Comparison of ENCODE assay signal across 17 mouse cellular contexts in the genomic region with DNA sequence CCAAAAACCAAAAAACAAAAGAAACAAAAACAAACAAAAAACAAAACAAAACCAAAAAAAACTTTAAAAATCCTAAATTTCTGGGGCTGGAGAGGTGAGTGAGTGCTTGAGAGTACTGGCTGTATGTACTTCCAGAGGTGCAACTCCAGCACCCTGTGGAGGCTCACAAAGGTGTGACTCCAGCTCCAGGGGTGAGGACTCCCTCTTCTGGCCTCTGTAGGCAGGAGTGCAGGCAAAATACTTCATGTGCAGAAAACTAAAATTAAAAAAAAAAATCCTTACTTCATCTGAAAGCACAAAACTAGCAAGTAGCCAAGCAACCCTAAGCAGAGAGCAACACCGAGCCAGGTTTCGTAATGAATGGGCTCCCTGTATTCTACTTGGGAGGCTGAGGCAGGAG. TPM values are rescaled to one million over a fixed set of nuclear protein-coding genes. Genes with fewer than 3 reads are reported as not detected.
DNase-seq lines count a peak whose midpoint lies in the region; ATAC-seq and TF ChIP-seq lines count a peak whose summit lies in the region.
"Had no signal": no experiment of that assay in that cellular context is flagged by ENCODE, and none has a peak within 500 bp of the region (broad histone marks: within the 10 kb centered on the region; RNA-seq: fewer than 3 reads in every experiment).

No protein-coding gene starts in this region.

- no peak for TF ChIP-seq EP300 in liver, embryonic 14.5 days (IDR thresholded peaks at IDR 0.05; ENCODE audit: low read depth)

- no peak for DNase-seq in liver, embryonic 14.5 days (ENCODE audit: low read depth in 3 of 3, low spot score in 3 of 3)
- DNase-seq in liver, result no peak
- DNase-seq in thymus, postnatal 14 days, result peak; percentile 19
- no peak for DNase-seq in thymus, postnatal 36 days
- DNase-seq in left cerebral cortex, postnatal 4 days, result no peak
- DNase-seq: adrenal gland, postnatal 10 days; B cell, adult 2 months; cerebellum, adult 18-20 months; cerebellum, postnatal 14 days; lung, postnatal 4 days had no signal

- no peak overlapping the region for H3K4me2 ChIP-seq in intestine, postnatal 0 days (replicated peaks; ENCODE audit: low read depth)
- no peak overlapping the region for H3K4me2 ChIP-seq in intestine, embryonic 16.5 days (ENCODE audit: low read depth, low read length)
- no peak overlapping the region for H3K4me2 ChIP-seq in liver, embryonic 14.5 days (ENCODE audit: low read depth)
- H3K4me2 ChIP-seq: embryonic facial prominence, embryonic 12.5 days; forebrain, embryonic 12.5 days; heart, embryonic 11.5 days; hindbrain, embryonic 15.5 days; limb, embryonic 13.5 days had no signal

- intact Hi-C loops in left cerebral cortex, postnatal 4 days (cut with DNase I), result no loop called here

- 96% methylated on average over 2 of the region's 2 CpGs for WGBS in intestine, postnatal 0 days
- 90% methylated on average over 2 of the region's 2 CpGs for WGBS in intestine, embryonic 16.5 days
- 79% methylated on average over 2 of the region's 2 CpGs for whole genome bisulfite sequencing in liver, embryonic 14.5 days (ENCODE audit: insufficient replicate concordance)

- H3K9ac ChIP-seq in intestine, postnatal 0 days (ENCODE audit: low read depth, low read length), result no peak overlapping the region
- no peak overlapping the region for H3K9ac ChIP-seq in intestine, embryonic 16.5 days (ENCODE audit: low read depth, low read length)
- H3K9ac ChIP-seq in liver, embryonic 14.5 days (replicated peaks), result no peak overlapping the region
- H3K9ac ChIP-seq: embryonic facial prominence, embryonic 12.5 days; forebrain, embryonic 12.5 days; hindbrain, embryonic 15.5 days; limb, embryonic 13.5 days had no signal

- no peak for ATAC-seq in intestine, postnatal 0 days
- no peak for ATAC-seq in intestine, embryonic 16.5 days
- ATAC-seq in liver, embryonic 14.5 days (ENCODE audit: insufficient read depth), result no peak

- H3K9me3 ChIP-seq in intestine, postnatal 0 days (ENCODE audit: control insufficient read depth), result no peaks in the 10 kb centered on the region
- no peaks in the 10 kb centered on the region for H3K9me3 ChIP-seq in intestine, embryonic 16.5 days (ENCODE audit: control insufficient read depth, low read length)
- no peaks in the 10 kb centered on the region for H3K9me3 ChIP-seq in liver, embryonic 14.5 days (ENCODE audit: control insufficient read depth, low read length)
- H3K9me3 ChIP-seq: embryonic facial prominence, embryonic 12.5 days; forebrain, embryonic 12.5 days; hindbrain, embryonic 15.5 days; limb, embryonic 13.5 days had no signal

- H3K27ac ChIP-seq in intestine, postnatal 0 days (ENCODE audit: low read depth, low read length), result no peak overlapping the region
- H3K27ac ChIP-seq in intestine, embryonic 16.5 days (ENCODE audit: low read length), result no peak overlapping the region
- no peak overlapping the region for H3K27ac ChIP-seq in liver, embryonic 14.5 days
- H3K27ac ChIP-seq: embryonic facial prominence, embryonic 12.5 days; forebrain, embryonic 12.5 days; hindbrain, embryonic 15.5 days; limb, embryonic 13.5 days had no signal

- no peaks in the 10 kb centered on the region for H3K27me3 ChIP-seq in intestine, postnatal 0 days (replicated peaks; ENCODE audit: control insufficient read depth, insufficient read depth, low read length)
- no peaks in the 10 kb centered on the region for H3K27me3 ChIP-seq in intestine, embryonic 16.5 days (replicated peaks; ENCODE audit: control insufficient read depth, insufficient read depth, low read length)
- H3K27me3 ChIP-seq in liver, embryonic 14.5 days (ENCODE audit: control insufficient read depth, insufficient read depth, low read length), result no peaks in the 10 kb centered on the region
- H3K27me3 ChIP-seq: embryonic facial prominence, embryonic 12.5 days; forebrain, embryonic 12.5 days; hindbrain, embryonic 15.5 days; limb, embryonic 13.5 days had no signal

- H3K4me1 ChIP-seq in intestine, postnatal 0 days (replicated peaks; ENCODE audit: control insufficient read depth, insufficient read depth, low read length), result no peaks in the 10 kb centered on the region
- H3K4me1 ChIP-seq in intestine, embryonic 16.5 days (ENCODE audit: control insufficient read depth, insufficient read depth, low read length), result no peaks in the 10 kb centered on the region
- peaks cover 8 to 12% of the 10 kb centered on the region in 2 experiments; a peak in 3 of 4 replicates for H3K4me1 ChIP-seq in liver, embryonic 14.5 days (replicated peaks; ENCODE audit: control insufficient read depth in 2 of 2, insufficient read depth in 2 of 2, low read length in 1 of 2)
- H3K4me1 ChIP-seq: embryonic facial prominence, embryonic 12.5 days; hindbrain, embryonic 15.5 days had no signal

- no peak overlapping the region for H3K4me3 ChIP-seq in intestine, postnatal 0 days (ENCODE audit: low read depth, low read length)
- no peak overlapping the region for H3K4me3 ChIP-seq in intestine, embryonic 16.5 days (ENCODE audit: low read length)
- no peak overlapping the region for H3K4me3 ChIP-seq in liver, embryonic 14.5 days (ENCODE audit: insufficient read depth in 1 of 2, low read depth in 2 of 2, low read length in 2 of 2)
- H3K4me3 ChIP-seq: embryonic facial prominence, embryonic 12.5 days; forebrain, embryonic 12.5 days; hindbrain, embryonic 15.5 days; limb, embryonic 13.5 days had no signal

- no peaks in the 10 kb centered on the region for H3K36me3 ChIP-seq in intestine, postnatal 0 days (ENCODE audit: control insufficient read depth, insufficient read depth)
- H3K36me3 ChIP-seq in intestine, embryonic 16.5 days (ENCODE audit: control insufficient read depth, insufficient read depth, low read length), result no peaks in the 10 kb centered on the region
- no peaks in the 10 kb centered on the region for H3K36me3 ChIP-seq in liver, embryonic 14.5 days (replicated peaks; ENCODE audit: control insufficient read depth, insufficient read depth, low read depth)
- H3K36me3 ChIP-seq: embryonic facial prominence, embryonic 12.5 days; forebrain, embryonic 12.5 days; hindbrain, embryonic 15.5 days; limb, embryonic 13.5 days had no signal

- peak; percentile 52 for TF ChIP-seq CTCF in intestine, postnatal 0 days (IDR thresholded peaks at IDR 0.05; ENCODE audit: low read depth)
- TF ChIP-seq CTCF in liver, embryonic 14.5 days (IDR thresholded peaks at IDR 0.05; ENCODE audit: low read depth), result peak; percentile 28

RNA-seq across cellular contexts. Expression of gene Ddx50, which starts 21.3 kb away (rescaled TPM):
- 69.6 and 74.4 TPM in 2 replicates for polyA plus RNA-seq in intestine, postnatal 0 days (2015; fragmentation: Nextera tagmentation; extraction: Ambion mirVana)
- 94.5 and 96.3 TPM in 2 replicates for polyA plus RNA-seq in intestine, embryonic 16.5 days (2015; fragmentation: Nextera tagmentation; extraction: Ambion mirVana)
- 9.9 and 22.7 TPM in 2 replicates for polyA plus RNA-seq in liver, embryonic 14.5 days (2012; rRNA removed)
- polyA plus RNA-seq in liver, embryonic 14.5 days (2014; fragmentation: Nextera tagmentation; extraction: Ambion mirVana), result 36.7 and 41.0 TPM in 2 replicates
- 10 to 100 TPM; 84.2 to 91.9 TPM for total RNA-seq in left cerebral cortex, postnatal 4 days (2021)

RNA-seq across cellular contexts. Expression of gene Stox1, which starts 53.6 kb away (rescaled TPM):
- 0.44 and 0.97 TPM in 2 replicates for polyA plus RNA-seq in intestine, postnatal 0 days (2015; fragmentation: Nextera tagmentation; extraction: Ambion mirVana)
- polyA plus RNA-seq in intestine, embryonic 16.5 days (2015; fragmentation: Nextera tagmentation; extraction: Ambion mirVana), result 1.6 and 1.7 TPM in 2 replicates
- polyA plus RNA-seq in liver, embryonic 14.5 days (2012; rRNA removed), result 0.13 and 0.21 TPM in 2 replicates
- polyA plus RNA-seq in liver, embryonic 14.5 days (2014; fragmentation: Nextera tagmentation; extraction: Ambion mirVana), result 0.04 and 0.34 TPM in 2 replicates
- 1 to 10 TPM; 5.4 to 5.6 TPM for total RNA-seq in left cerebral cortex, postnatal 4 days (2021)
